Mouse (Mus musculus) frontal cortex, adult 2 months (tissue): ENCODE measurements around the gene Mettl7a3. TPM values are rescaled to one million over a fixed set of nuclear protein-coding genes. Genes with fewer than 3 reads are reported as not detected.
A peak's percentile ranks its signal among the peaks of the same experiment; 100 is the strongest.
"Not testable (repeated sequence)": the region's sequence is repeated elsewhere in the genome, so short reads cannot be mapped to it uniquely, and the experiment has no call there.

ENCODE experiments used
- DNase-seq, 2 experiments: peaks; one replicate each; pipeline ENCODE4 v3.0.0; 2022; ENCODE audit warnings: low spot score in 1 of 2; ENCODE audit errors: extremely low spot score in 1 of 2
- polyA plus RNA-seq: library from polyadenylated mRNA; depleted of rRNA; stranded (reverse); fragments of >200 nt; gene quantifications from 2 replicates; pipeline ENCODE4 v1.2.3, GENCODE M21; 2012; rRNA removed

The Mettl7a3 gene
- polyA plus RNA-seq = 0.34 and 0.44 TPM in 2 replicates

GRCm38 (mm10) chr15:100334629-100335028 lies at the start of gene Mettl7a3:
TSS of gene Mettl7a3 (plus strand) at chr15:100334929.
- DNase-seq = no peak

DNA sequence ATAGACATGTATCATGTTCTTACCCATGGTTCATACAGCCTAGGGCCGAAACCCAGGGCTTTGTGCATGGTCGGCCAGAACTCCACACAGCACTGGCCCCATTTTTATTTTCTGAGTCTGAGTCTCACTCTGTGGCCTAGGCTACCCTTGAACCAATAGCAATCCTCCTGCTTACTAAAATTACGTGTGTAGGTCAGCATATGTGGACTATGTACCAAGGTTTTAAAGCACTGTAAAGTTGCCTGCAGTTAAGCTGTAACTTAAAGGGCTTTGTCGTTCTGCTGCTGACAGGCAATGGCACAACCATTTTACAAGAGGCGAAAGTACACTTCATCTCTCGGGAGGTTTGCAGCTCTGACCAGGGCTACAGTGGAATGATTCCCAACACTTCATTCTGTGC lies 45.7 kb upstream of the Mettl7a3 start:
- DNase-seq = no peak

- DNase-seq = no peak
Measured at GRCm38 (mm10) chr15:100290858-100291257, 43.9 kb upstream of the Mettl7a3 start.

DNA sequence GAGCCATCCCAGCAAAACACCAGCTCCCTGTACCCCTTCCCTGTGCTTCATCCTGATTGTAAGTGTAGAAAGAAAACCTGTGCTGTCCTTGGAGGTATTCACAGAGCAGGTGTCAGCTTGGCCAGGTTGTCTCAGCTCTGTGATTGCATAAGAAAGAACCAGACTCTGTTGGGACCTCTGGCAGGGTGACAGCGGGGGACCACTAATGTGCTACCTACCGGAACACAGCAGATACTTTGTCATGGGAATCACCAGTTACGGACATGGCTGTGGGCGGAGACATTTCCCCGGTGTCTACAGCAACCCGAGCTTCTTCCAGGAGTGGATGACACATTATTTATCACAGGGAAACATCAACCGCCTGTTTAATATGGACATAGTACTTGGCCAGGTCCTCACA lies 42.4 kb upstream of the Mettl7a3 start:
- DNase-seq = no peak

DNA sequence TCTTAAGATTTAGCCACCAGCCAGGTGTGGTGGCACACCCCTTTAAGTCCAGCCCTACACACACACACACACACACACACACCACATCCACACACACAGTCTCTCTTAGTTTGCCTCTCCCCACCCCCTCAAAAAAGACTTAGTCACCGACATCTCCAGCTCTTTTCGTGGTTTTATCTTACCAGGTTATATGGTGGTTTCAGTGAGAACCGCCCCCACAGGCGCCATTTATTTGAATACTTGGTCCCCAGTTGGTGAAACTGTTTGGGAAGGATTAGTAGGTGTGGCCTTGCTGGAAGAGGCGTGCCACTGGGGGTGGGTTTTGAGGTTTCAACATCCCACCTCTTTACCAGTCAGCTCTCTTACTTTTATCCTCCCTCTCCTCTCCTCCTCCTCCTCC lies 36.9 kb upstream of the Mettl7a3 start:
- no peak for DNase-seq

- DNase-seq = no peak
Measured at GRCm38 (mm10) chr15:100300499-100300898, 34.2 kb upstream of the Mettl7a3 start.

DNA sequence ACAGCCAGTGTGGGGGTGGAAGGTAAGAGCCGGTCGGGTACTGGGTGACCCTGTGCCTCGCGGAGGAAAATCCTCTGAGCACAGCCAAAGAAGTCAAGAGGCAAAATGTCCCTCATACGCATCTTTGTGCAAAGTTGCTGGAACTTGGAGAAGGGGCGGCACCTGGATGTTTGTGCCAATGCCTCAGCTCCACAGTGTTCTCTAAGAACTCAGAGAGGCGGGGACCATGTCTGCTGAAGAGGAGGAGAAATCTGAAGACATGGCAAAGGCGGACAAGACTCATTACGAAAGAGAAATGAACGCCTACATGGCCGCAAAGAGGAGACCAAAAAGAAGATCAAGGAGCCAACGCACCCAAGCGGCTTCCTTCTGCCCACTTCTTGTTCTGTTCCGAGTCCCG lies 33.2 kb upstream of the Mettl7a3 start:
- DNase-seq = peak in 1 of 2 experiments; percentile 35

- DNase-seq = no peak
Measured at GRCm38 (mm10) chr15:100303428-100304018, 31.2 kb upstream of the Mettl7a3 start.

GRCm38 (mm10) chr15:100304019-100304991 lies 30.4 kb upstream of the Mettl7a3 start, which contains the start of gene Mettl7a1:
TSS of gene Mettl7a1 (plus strand) at chr15:100304140.
- peak; percentile 63 to 86 for DNase-seq

DNA sequence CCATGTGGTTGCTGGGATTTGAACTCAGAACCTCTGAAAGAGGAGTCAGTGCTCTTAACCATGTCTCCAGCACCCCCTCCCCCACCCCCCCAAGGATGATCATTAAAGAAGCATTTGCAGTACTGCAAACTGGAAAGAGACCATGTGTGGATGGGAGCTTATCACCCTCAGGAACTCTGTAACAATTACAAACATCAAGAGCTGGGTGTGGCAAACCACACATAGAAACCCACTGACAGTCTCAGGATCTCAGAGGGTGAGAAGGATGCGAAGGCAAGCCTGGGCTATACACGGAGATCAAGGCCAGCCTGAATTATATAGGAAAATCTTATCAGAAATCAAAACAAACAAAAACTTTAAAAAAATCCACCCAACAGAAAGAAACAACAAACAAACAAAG lies 28.5 kb upstream of the Mettl7a3 start:
- DNase-seq = no peak

- DNase-seq = not testable (repeated sequence)
Measured at GRCm38 (mm10) chr15:100307438-100308096, 27.2 kb upstream of the Mettl7a3 start.

- DNase-seq = no peak
Measured at GRCm38 (mm10) chr15:100312346-100312745, 22.4 kb upstream of the Mettl7a3 start.

- no peak for DNase-seq
Measured at GRCm38 (mm10) chr15:100314448-100315145, 20.1 kb upstream of the Mettl7a3 start.

- not testable (repeated sequence) for DNase-seq
Measured at GRCm38 (mm10) chr15:100318014-100318671, 16.6 kb upstream of the Mettl7a3 start.

DNA sequence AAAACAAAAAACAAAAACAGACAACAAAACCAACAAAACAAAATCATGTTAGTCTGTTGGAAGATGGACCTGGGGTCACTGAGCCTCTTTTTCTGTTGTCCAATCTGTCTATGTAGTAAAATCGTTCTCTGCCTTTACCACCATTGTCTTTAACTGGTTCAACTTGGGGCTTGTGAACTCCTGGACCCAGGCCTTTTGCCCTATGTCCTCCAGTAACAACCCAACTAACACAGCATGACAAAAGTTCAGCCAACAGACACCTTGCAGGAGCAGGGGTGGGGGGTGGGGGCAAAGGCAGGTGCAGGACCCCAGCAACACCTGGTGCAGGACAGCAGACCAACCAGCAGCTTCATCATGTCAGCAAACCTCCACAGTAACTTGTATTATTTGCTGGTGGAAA lies 14.8 kb upstream of the Mettl7a3 start:
- DNase-seq = no peak

GRCm38 (mm10) chr15:100320295-100320905 lies 14.3 kb upstream of the Mettl7a3 start:
- DNase-seq = no peak

- no peak for DNase-seq
Measured at GRCm38 (mm10) chr15:100321134-100321533, 13.6 kb upstream of the Mettl7a3 start.

- DNase-seq = peak in 1 of 2 experiments; percentile 41
Measured at GRCm38 (mm10) chr15:100324021-100324591, 10.6 kb upstream of the Mettl7a3 start.

- DNase-seq = no peak
Measured at GRCm38 (mm10) chr15:100325235-100325634, 9.5 kb upstream of the Mettl7a3 start.
